Mouse (Mus musculus) effector memory CD4-positive, alpha-beta T cell, adult 5 months (primary cell): ENCODE measurements around the gene Gbgt1. TPM values are rescaled to one million over a fixed set of nuclear protein-coding genes. Genes with fewer than 3 reads are reported as not detected.

ENCODE experiments used
- polyA plus RNA-seq: library from polyadenylated mRNA; unstranded; fragments of 100-300 nt; shearing (Covaris generic); gene quantifications from one replicate; pipeline ENCODE4 v1.2.1, GENCODE M21; 2017

The Gbgt1 gene
- polyA plus RNA-seq: not detected

GRCm38 (mm10) chr2:28496671-28497070 is at the start of gene Gbgt1:
Gene Gbgt1, plus strand, starts transcription at chr2:28496891.

GRCm38 (mm10) chr2:28465836-28466518 is 30.7 kb upstream of the Gbgt1 start, which contains the start of gene 1700007K13Rik:
Gene 1700007K13Rik, minus strand, starts transcription at chr2:28466332.

GRCm38 (mm10) chr2:28467860-28468485 is 28.7 kb upstream of the Gbgt1 start, which contains the start of gene Mrps2:
Gene Mrps2, plus strand, starts transcription at chr2:28468066.

GRCm38 (mm10) chr2:28505795-28506194 is 9.1 kb downstream of the Gbgt1 start, which contains the start of gene Gm10134:
Gene Gm10134, plus strand, starts transcription at chr2:28506095.

GRCm38 (mm10) chr2:28512798-28513401 is 16.2 kb downstream of the Gbgt1 start, which contains the start of gene Ralgds:
Gene Ralgds, plus strand, starts transcription at chr2:28513125.

Other genes with a start within 250 kb of the Gbgt1 start
- gene Ppp1r26, start 50.1 kb upstream of the Gbgt1 start, polyA plus RNA-seq: not detected
- not detected for gene 1700007K13Rik, start 30.6 kb upstream of the Gbgt1 start, polyA plus RNA-seq
- 9.2 TPM for gene Mrps2, start 28.8 kb upstream of the Gbgt1 start, polyA plus RNA-seq
- not detected for gene Gm10134, start 9.2 kb downstream of the Gbgt1 start, polyA plus RNA-seq
- gene Ralgds, start 16.2 kb downstream of the Gbgt1 start, polyA plus RNA-seq: 32.8 TPM
- gene Cel, start 66.5 kb downstream of the Gbgt1 start, polyA plus RNA-seq: not detected
- 18.7 TPM for gene Gtf3c5, start 86.9 kb downstream of the Gbgt1 start, polyA plus RNA-seq
- not detected for gene Gfi1b, start 125.1 kb downstream of the Gbgt1 start, polyA plus RNA-seq
- gene Tsc1, start 144.3 kb downstream of the Gbgt1 start, polyA plus RNA-seq: 38.9 TPM
- gene Spaca9, start 202.8 kb downstream of the Gbgt1 start, polyA plus RNA-seq: not detected
- gene Ak8, start 203.3 kb downstream of the Gbgt1 start, polyA plus RNA-seq: not detected